Mouse (Mus musculus): Measurements from ENCODE around the gene Nsun4.

Gene Nsun4

GRCm38 (mm10) chr4:116053399-116053961 lies at the start of gene Nsun4:
Gene Nsun4 (minus strand): TSS chr4:116053876.
- peak; percentile 88 for DNase-seq (ENCODE audit: low spot score)

- DNase-seq (ENCODE audit: low spot score) = no peak
Measured at GRCm38 (mm10) chr4:116100959-116101358, 47.3 kb upstream of the Nsun4 start.

GRCm38 (mm10) chr4:116097211-116097610 lies 43.5 kb upstream of the Nsun4 start:
- no peak for DNase-seq (ENCODE audit: low spot score)

- DNase-seq (ENCODE audit: low spot score) = no peak
Measured at GRCm38 (mm10) chr4:116096291-116096690, 42.6 kb upstream of the Nsun4 start.

- DNase-seq (ENCODE audit: low spot score) = no peak
Measured at GRCm38 (mm10) chr4:116088510-116089249, 35.0 kb upstream of the Nsun4 start.

GRCm38 (mm10) chr4:116077240-116078095 lies 23.8 kb upstream of the Nsun4 start:
- no peak for DNase-seq (ENCODE audit: low spot score)

- peak; percentile 25 for DNase-seq (ENCODE audit: low spot score)
Measured at GRCm38 (mm10) chr4:116076369-116077231, 22.9 kb upstream of the Nsun4 start.

- peak; percentile 65 for DNase-seq (ENCODE audit: low spot score)
Measured at GRCm38 (mm10) chr4:116075631-116076368, 22.1 kb upstream of the Nsun4 start.

- DNase-seq (ENCODE audit: low spot score) = peak; percentile 98
Measured at GRCm38 (mm10) chr4:116074861-116075620, 21.4 kb upstream of the Nsun4 start, which contains the start of the genes Uqcrh and Lrrc41. Gene Uqcrh (minus strand): TSS chr4:116075071. Gene Lrrc41 (plus strand): TSS chr4:116075269.

- DNase-seq (ENCODE audit: low spot score) = no peak
Measured at GRCm38 (mm10) chr4:116074145-116074675, 20.5 kb upstream of the Nsun4 start.

GRCm38 (mm10) chr4:116073146-116073545 lies 19.5 kb upstream of the Nsun4 start:
- DNase-seq (ENCODE audit: low spot score) = no peak

GRCm38 (mm10) chr4:116070116-116070515 lies 16.4 kb upstream of the Nsun4 start:
- DNase-seq (ENCODE audit: low spot score) = no peak

GRCm38 (mm10) chr4:116063855-116064254 lies 10.2 kb upstream of the Nsun4 start:
- no peak for DNase-seq (ENCODE audit: low spot score)

- no peak for DNase-seq (ENCODE audit: low spot score)
Measured at GRCm38 (mm10) chr4:116059012-116059726, 5.5 kb upstream of the Nsun4 start.

- no peak for DNase-seq (ENCODE audit: low spot score)
Measured at GRCm38 (mm10) chr4:116057559-116057958, 3.9 kb upstream of the Nsun4 start.

GRCm38 (mm10) chr4:116052526-116053293 lies 966 bp downstream of the Nsun4 start:
- DNase-seq (ENCODE audit: low spot score) = peak; percentile 35

GRCm38 (mm10) chr4:116049211-116049610 lies 4.5 kb downstream of the Nsun4 start:
- no peak for DNase-seq (ENCODE audit: low spot score)

- no peak for DNase-seq (ENCODE audit: low spot score)
Measured at GRCm38 (mm10) chr4:116048130-116048920, 5.4 kb downstream of the Nsun4 start.
